Mouse (Mus musculus): ENCODE data around the gene Akap1.
A peak's percentile ranks its signal among the peaks of the same experiment; 100 is the strongest.

DNA sequence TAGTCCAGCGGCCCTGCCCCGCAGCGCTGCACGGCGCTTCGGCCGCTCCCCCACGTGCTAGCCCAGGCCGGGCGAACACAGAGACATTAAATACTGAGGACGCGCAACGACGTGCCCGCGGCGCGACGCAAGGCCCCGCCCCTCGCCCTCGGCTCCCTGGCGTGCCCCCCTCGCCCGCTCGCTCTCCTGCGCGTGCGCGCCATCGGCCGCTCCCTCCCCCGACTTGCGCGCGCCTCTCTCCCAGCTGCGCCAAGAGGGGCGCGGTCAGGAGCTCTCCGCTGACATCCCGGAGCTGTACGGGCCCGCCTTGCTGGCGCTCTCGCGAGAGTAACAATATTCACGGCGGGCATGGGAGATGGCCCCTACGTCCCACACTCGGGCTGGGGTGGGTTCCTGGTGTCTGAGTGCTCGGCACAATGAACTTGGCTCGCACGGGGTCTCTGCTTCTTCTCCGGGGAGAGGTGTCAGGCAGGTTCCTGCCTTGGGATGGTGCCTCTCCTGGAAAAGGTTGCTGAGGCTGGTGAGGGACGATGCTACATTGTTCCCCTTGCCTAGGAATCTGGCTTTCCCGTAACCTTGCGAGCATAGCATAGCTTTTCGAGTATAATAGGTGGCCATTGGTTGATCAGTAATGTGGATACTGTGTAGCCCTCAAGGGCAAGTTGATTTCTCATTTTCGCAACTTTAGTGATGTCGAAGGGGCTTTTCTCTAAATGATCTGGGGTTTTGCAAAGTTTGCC, at the start of gene Akap1:
- TF ChIP-seq CTCF (IDR thresholded peaks at IDR 0.05; ENCODE audit: low read depth), result 0 out of 2 replicates have a peak, but pooled peaks have one; percentile 1
- peak; percentile 92 for TF ChIP-seq EP300 (IDR thresholded peaks at IDR 0.05; ENCODE audit: low read depth)

All from heart, postnatal 0 days (tissue).